Mouse (Mus musculus) left cerebral cortex, postnatal 36 days (tissue): ENCODE data around the gene Olfr191. TPM values are rescaled to one million over a fixed set of nuclear protein-coding genes. Genes with fewer than 3 reads are reported as not detected.
"Not testable (repeated sequence)": the region's sequence is repeated elsewhere in the genome, so short reads cannot be mapped to it uniquely, and the experiment has no call there.

Source experiments
- DNase-seq, 2 experiments: peaks; one replicate each; pipeline ENCODE4 v3.0.0; 2021 to 2022; ENCODE audit warnings: low spot score in 2 of 2, mixed read lengths in 1 of 2
- intact Hi-C: fragments of 180-260 bp; cut with DNase I; formaldehyde crosslinking; loops from one replicate; pipeline ENCODE4 v1.15.1; 2025
- total RNA-seq, 2 experiments: library from RNA; stranded (reverse); gene quantifications; 2 replicates each; pipeline ENCODE4 v1.2.3; 2021

The Olfr191 gene
- not detected for total RNA-seq

GRCm38 (mm10) chr16:59089722-59090121 is at the start of gene Olfr191:
Gene Olfr191 (minus strand): TSS chr16:59089822.
- intact Hi-C loops, DNase-seq: not testable (repeated sequence)

GRCm38 (mm10) chr16:59130740-59131139 is 41.1 kb upstream of the Olfr191 start:
- DNase-seq: peak in 1 of 2 experiments; percentile 7
- intact Hi-C loops: no loop called here

GRCm38 (mm10) chr16:59120969-59121368 is 31.3 kb upstream of the Olfr191 start, which contains the start of gene Olfr194:
Gene Olfr194 (minus strand): TSS chr16:59121069.
- intact Hi-C loops: no loop called here
- no peak for DNase-seq

GRCm38 (mm10) chr16:59111781-59112180 is 22.2 kb upstream of the Olfr191 start, which contains the start of gene Olfr193:
Gene Olfr193 (minus strand): TSS chr16:59111881.
- DNase-seq: no peak
- intact Hi-C loops: no loop called here

- DNase-seq, intact Hi-C loops: not testable (repeated sequence)
Observed at GRCm38 (mm10) chr16:59108522-59108921, 18.9 kb upstream of the Olfr191 start.

- no peak for DNase-seq
- intact Hi-C loops: no loop called here
Observed at GRCm38 (mm10) chr16:59105312-59105711, 15.7 kb upstream of the Olfr191 start.

GRCm38 (mm10) chr16:59081113-59081512 is 8.5 kb downstream of the Olfr191 start:
- intact Hi-C loops, DNase-seq: not testable (repeated sequence)

- DNase-seq: no peak
- intact Hi-C loops: no loop called here
Observed at GRCm38 (mm10) chr16:59077905-59078304, 11.7 kb downstream of the Olfr191 start, which contains the start of gene Olfr190. Gene Olfr190 (minus strand): TSS chr16:59078005.

GRCm38 (mm10) chr16:59073520-59073919 is 16.1 kb downstream of the Olfr191 start:
- DNase-seq: no peak
- intact Hi-C loops: no loop called here

- intact Hi-C loops: no loop called here
- no peak for DNase-seq
Observed at GRCm38 (mm10) chr16:59071755-59072154, 17.9 kb downstream of the Olfr191 start.

- intact Hi-C loops, DNase-seq: not testable (repeated sequence)
Observed at GRCm38 (mm10) chr16:59062411-59062810, 27.2 kb downstream of the Olfr191 start.

- intact Hi-C loops, DNase-seq: not testable (repeated sequence)
Observed at GRCm38 (mm10) chr16:59049286-59049685, 40.3 kb downstream of the Olfr191 start.

- no peak for DNase-seq
- intact Hi-C loops: no loop called here
Observed at GRCm38 (mm10) chr16:59048860-59049259, 40.8 kb downstream of the Olfr191 start.

GRCm38 (mm10) chr16:59047579-59047978 is 42.0 kb downstream of the Olfr191 start:
- DNase-seq: no peak
- intact Hi-C loops: no loop called here

- intact Hi-C loops: no loop called here
- no peak for DNase-seq
Observed at GRCm38 (mm10) chr16:59045835-59046234, 43.8 kb downstream of the Olfr191 start.

- intact Hi-C loops: no loop called here
- DNase-seq: no peak
Observed at GRCm38 (mm10) chr16:59039710-59040109, 49.9 kb downstream of the Olfr191 start, which contains the start of gene Olfr187. Gene Olfr187 (minus strand): TSS chr16:59039767.

Other genes starting within 250 kb of the Olfr191 start
- gene Olfr177, start 215.1 kb downstream of the Olfr191 start, total RNA-seq: not detected
- gene Olfr178, start 197.8 kb downstream of the Olfr191 start, total RNA-seq: not detected
- gene Olfr181, start 161.1 kb downstream of the Olfr191 start, total RNA-seq: not detected
- not detected for gene Olfr180, start 160.4 kb downstream of the Olfr191 start, total RNA-seq
- gene Olfr183, start 94.5 kb downstream of the Olfr191 start, total RNA-seq: not detected
- gene Olfr186, start 59.5 kb downstream of the Olfr191 start, total RNA-seq: not detected
- not detected for gene Olfr187, start 50.1 kb downstream of the Olfr191 start, total RNA-seq
- gene Olfr190, start 11.8 kb downstream of the Olfr191 start, total RNA-seq: not detected
- not detected for gene Olfr193, start 22.1 kb upstream of the Olfr191 start, total RNA-seq
- gene Olfr194, start 31.2 kb upstream of the Olfr191 start, total RNA-seq: not detected
- gene Olfr195, start 57.2 kb upstream of the Olfr191 start, total RNA-seq: not detected
- gene Olfr196, start 80.6 kb upstream of the Olfr191 start, total RNA-seq: not detected
- gene Olfr198, start 113.7 kb upstream of the Olfr191 start, total RNA-seq: not detected
- gene Olfr199, start 129.9 kb upstream of the Olfr191 start, total RNA-seq: not detected
- not detected for gene Olfr201, start 182.8 kb upstream of the Olfr191 start, total RNA-seq
- not detected for gene Olfr202, start 197.0 kb upstream of the Olfr191 start, total RNA-seq
- gene Olfr203, start 209.1 kb upstream of the Olfr191 start, total RNA-seq: not detected
- gene Olfr204, start 228.4 kb upstream of the Olfr191 start, total RNA-seq: under 1 TPM in 1 of 2 experiments, not detected in 1; 0.07 TPM
- not detected for gene Olfr205, start 241.3 kb upstream of the Olfr191 start, total RNA-seq